In the genomic region with DNA sequence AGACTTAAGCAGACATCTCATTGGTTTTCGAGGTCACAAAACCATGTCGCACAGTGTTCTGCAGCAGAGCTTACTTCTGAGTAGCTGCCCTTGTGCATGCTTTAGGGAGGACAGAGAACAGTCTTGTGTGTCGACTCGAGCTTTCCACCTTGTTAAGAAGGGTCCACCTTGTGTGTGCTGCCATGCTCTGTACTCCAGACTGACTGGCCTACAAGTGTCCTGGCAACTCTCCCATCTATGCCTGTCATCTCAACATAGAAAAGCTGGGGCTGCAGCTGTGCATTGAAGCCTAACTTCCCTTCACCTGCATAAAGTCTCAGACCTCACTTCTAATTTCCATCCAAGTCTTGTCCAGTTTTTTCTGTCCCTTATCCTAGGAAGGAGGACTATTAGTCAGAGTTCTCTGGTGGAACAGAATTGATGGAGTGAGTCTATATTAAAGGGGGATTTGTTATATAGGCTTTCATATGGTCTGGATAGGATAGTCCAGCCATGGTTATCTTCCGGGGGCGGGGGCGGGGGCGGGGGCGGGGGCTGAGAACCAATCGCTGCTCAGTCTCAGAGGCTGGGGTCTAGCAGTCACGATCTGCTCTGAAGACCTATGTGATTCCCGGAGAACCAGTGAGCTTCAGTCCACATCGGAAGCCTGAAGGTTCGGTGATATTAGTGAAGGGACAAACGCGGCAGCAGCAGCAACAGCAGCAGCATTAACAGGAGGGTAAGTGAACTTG, we compare ENCODE assay signal across 11 mouse cellular contexts. TPM values are rescaled to one million over a fixed set of nuclear protein-coding genes. Genes with fewer than 3 reads are reported as not detected.
A peak's percentile ranks its signal among the peaks of the same experiment; 100 is the strongest.
DNase-seq lines count a peak whose midpoint lies in the region; ATAC-seq lines count a peak whose summit lies in the region.
"Had no signal": no experiment of that assay in that cellular context is flagged by ENCODE, and none has a peak within 500 bp of the region (broad histone marks: within the 10 kb centered on the region; RNA-seq: fewer than 3 reads in every experiment).

No protein-coding gene starts in this region.

- H3K4me3 ChIP-seq in heart, embryonic 14.5 days (ENCODE audit: control insufficient read depth in 1 of 2, insufficient read depth in 1 of 2, low read depth in 1 of 2, low read length in 2 of 2), result peak overlapping the region; percentile 10 to 21; a peak in 3 of 4 replicates
- H3K4me3 ChIP-seq in midbrain, embryonic 11.5 days (ENCODE audit: low read depth, low read length), result no peak overlapping the region
- no peak overlapping the region for H3K4me3 ChIP-seq in midbrain, embryonic 10.5 days
- H3K4me3 ChIP-seq in hindbrain, embryonic 14.5 days (replicated peaks; ENCODE audit: low read length), result no peak overlapping the region
- H3K4me3 ChIP-seq in neural tube, embryonic 15.5 days (replicated peaks), result peak overlapping the region; percentile 2; the same call in 1 of the 2 replicates
- H3K4me3 ChIP-seq: megakaryocyte, embryonic 14.5 days had no signal

- peak overlapping the region; percentile 55 for H3K4me2 ChIP-seq in heart, embryonic 14.5 days (ENCODE audit: low read length)
- H3K4me2 ChIP-seq in midbrain, embryonic 11.5 days, result no peak overlapping the region
- H3K4me2 ChIP-seq in hindbrain, embryonic 14.5 days (replicated peaks), result peak overlapping the region; percentile 40
- peak overlapping the region; percentile 39 for H3K4me2 ChIP-seq in neural tube, embryonic 15.5 days

- H3K9ac ChIP-seq in heart, embryonic 14.5 days (ENCODE audit: low read length), result no peak overlapping the region
- no peak overlapping the region for H3K9ac ChIP-seq in midbrain, embryonic 11.5 days (ENCODE audit: low read length)
- peak overlapping the region; percentile 28; the same call in 1 of the 2 replicates for H3K9ac ChIP-seq in hindbrain, embryonic 14.5 days
- 0 out of 2 replicates have a peak overlapping the region, but pooled peaks have one; percentile 7 for H3K9ac ChIP-seq in neural tube, embryonic 15.5 days (replicated peaks)

- intact Hi-C loops in heart, postnatal 25 days (cut with DNase I), result loop anchor here (5.0 to 10.0 kb wide), 2 partner anchors 385 to 658 kb away; a partner anchor contains a TSS

- peaks cover 5 to 11% of the 10 kb centered on the region in 2 experiments; a peak in 3 of 4 replicates for H3K4me1 ChIP-seq in heart, embryonic 14.5 days (ENCODE audit: control insufficient read depth in 2 of 2, insufficient read depth in 2 of 2, low read length in 2 of 2)
- peaks cover 3% of the 10 kb centered on the region; the same call in 1 of the 2 replicates for H3K4me1 ChIP-seq in midbrain, embryonic 11.5 days (ENCODE audit: control insufficient read depth, insufficient read depth, low read length)
- peaks cover 5% of the 10 kb centered on the region; the same call in 1 of the 2 replicates for H3K4me1 ChIP-seq in midbrain, embryonic 10.5 days
- peaks cover 11% of the 10 kb centered on the region for H3K4me1 ChIP-seq in hindbrain, embryonic 14.5 days (replicated peaks; ENCODE audit: control insufficient read depth, insufficient read depth, low read length)
- peaks cover 11% of the 10 kb centered on the region for H3K4me1 ChIP-seq in neural tube, embryonic 15.5 days
- H3K4me1 ChIP-seq: megakaryocyte, embryonic 14.5 days had no signal

- no peaks in the 10 kb centered on the region for H3K9me3 ChIP-seq in heart, embryonic 14.5 days (ENCODE audit: control insufficient read depth, low read length)
- no peaks in the 10 kb centered on the region for H3K9me3 ChIP-seq in midbrain, embryonic 11.5 days (ENCODE audit: control insufficient read depth, low read length)
- H3K9me3 ChIP-seq in midbrain, embryonic 10.5 days (replicated peaks), result no peaks in the 10 kb centered on the region
- H3K9me3 ChIP-seq in hindbrain, embryonic 14.5 days (ENCODE audit: control insufficient read depth, low read length), result no peaks in the 10 kb centered on the region
- no peaks in the 10 kb centered on the region for H3K9me3 ChIP-seq in neural tube, embryonic 15.5 days (replicated peaks)
- H3K9me3 ChIP-seq: megakaryocyte, embryonic 14.5 days had no signal

- no peaks in the 10 kb centered on the region for H3K36me3 ChIP-seq in heart, embryonic 14.5 days (ENCODE audit: control insufficient read depth, insufficient read depth, low read length)
- H3K36me3 ChIP-seq in midbrain, embryonic 11.5 days (ENCODE audit: control insufficient read depth, insufficient read depth, low read length), result no peaks in the 10 kb centered on the region
- no peaks in the 10 kb centered on the region for H3K36me3 ChIP-seq in midbrain, embryonic 10.5 days
- no peaks in the 10 kb centered on the region for H3K36me3 ChIP-seq in hindbrain, embryonic 14.5 days (replicated peaks; ENCODE audit: control insufficient read depth, insufficient read depth)
- H3K36me3 ChIP-seq in neural tube, embryonic 15.5 days, result no peaks in the 10 kb centered on the region

- WGBS in heart, embryonic 14.5 days, result 65% methylated on average over 16 of the region's 16 CpGs
- WGBS in midbrain, embryonic 11.5 days, result 83% methylated on average over 16 of the region's 16 CpGs
- WGBS in midbrain, embryonic 10.5 days, result 88% methylated on average over 16 of the region's 16 CpGs
- WGBS in hindbrain, embryonic 14.5 days, result 78% methylated on average over 16 of the region's 16 CpGs
- 75% methylated on average over 16 of the region's 16 CpGs for WGBS in neural tube, embryonic 15.5 days

- no peak for ATAC-seq in heart, embryonic 14.5 days (ENCODE audit: insufficient number of reproducible peaks, insufficient read depth, low FRiP score, low read depth)
- no peak for ATAC-seq in midbrain, embryonic 11.5 days (ENCODE audit: low FRiP score)
- peak; percentile 32; the same call in 1 of the 2 replicates for ATAC-seq in hindbrain, embryonic 14.5 days (ENCODE audit: low FRiP score)
- ATAC-seq in neural tube, embryonic 15.5 days (ENCODE audit: low FRiP score), result peak; percentile 26; the same call in 1 of the 2 replicates
- no peak for ATAC-seq in megakaryocyte progenitor cell, adult 5-6 weeks (replicated peaks; ENCODE audit: poor library complexity)

- no peaks in the 10 kb centered on the region for H3K27me3 ChIP-seq in heart, embryonic 14.5 days (ENCODE audit: control insufficient read depth, insufficient read depth, low read length)
- H3K27me3 ChIP-seq in midbrain, embryonic 11.5 days (ENCODE audit: control insufficient read depth, insufficient read depth, low read length), result no peaks in the 10 kb centered on the region
- H3K27me3 ChIP-seq in midbrain, embryonic 10.5 days (ENCODE audit: low read depth, poor library complexity, severe bottlenecking), result no peaks in the 10 kb centered on the region
- H3K27me3 ChIP-seq in hindbrain, embryonic 14.5 days (ENCODE audit: control insufficient read depth, insufficient read depth, low read length), result no peaks in the 10 kb centered on the region
- H3K27me3 ChIP-seq in neural tube, embryonic 15.5 days (replicated peaks), result no peaks in the 10 kb centered on the region

- no peak overlapping the region for H3K27ac ChIP-seq in heart, embryonic 14.5 days (replicated peaks in 1 of 2; ENCODE audit: control insufficient read depth in 1 of 2, insufficient read depth in 1 of 2, low read depth in 2 of 2, low read length in 2 of 2)
- no peak overlapping the region for H3K27ac ChIP-seq in midbrain, embryonic 11.5 days (ENCODE audit: low read depth, low read length)
- no peak overlapping the region for H3K27ac ChIP-seq in midbrain, embryonic 10.5 days (replicated peaks)
- peak overlapping the region; percentile 57 for H3K27ac ChIP-seq in hindbrain, embryonic 14.5 days
- H3K27ac ChIP-seq in neural tube, embryonic 15.5 days (replicated peaks), result peak overlapping the region; percentile 64

- no peak for DNase-seq in heart, postnatal 25 days (ENCODE audit: low spot score)
- peak; percentile 77 for DNase-seq in midbrain, embryonic 11.5 days (ENCODE audit: low spot score, missing footprints)
- DNase-seq in midbrain, embryonic 10.5 days (ENCODE audit: low spot score), result no peak
- no peak for DNase-seq in hindbrain, embryonic 14.5 days (ENCODE audit: low spot score)
- DNase-seq in layer of hippocampus, adult 9-10 months (ENCODE audit: low spot score), result no peak
- DNase-seq: kidney, postnatal 36 days; thymus, postnatal 14 days had no signal

RNA-seq across cellular contexts. Expression of a gene that starts 42.0 kb away (rescaled TPM):
- 1.00 and 1.1 TPM in 2 replicates for polyA plus RNA-seq in heart, embryonic 14.5 days (2014; fragmentation: Nextera tagmentation; extraction: Ambion mirVana)
- total RNA-seq in heart, postnatal 25 days (2021), result 1 to 10 TPM; 1.5 to 1.9 TPM
- 0.22 and 0.26 TPM in 2 replicates for polyA plus RNA-seq in midbrain, embryonic 11.5 days (2014; fragmentation: Nextera tagmentation; extraction: Ambion mirVana)
- 0.23 and 0.30 TPM in 2 replicates for polyA plus RNA-seq in midbrain, embryonic 10.5 days (2016; fragmentation: Nextera tagmentation; extraction: Ambion mirVana)
- 4.1 and 4.3 TPM in 2 replicates for polyA plus RNA-seq in hindbrain, embryonic 14.5 days (2014; fragmentation: Nextera tagmentation; extraction: Ambion mirVana)
- 3.4 and 3.5 TPM in 2 replicates for polyA plus RNA-seq in neural tube, embryonic 15.5 days (2015; fragmentation: Nextera tagmentation; extraction: Ambion mirVana)
- total RNA-seq in megakaryocyte progenitor cell, adult 5-6 weeks (2015), result 0.05 TPM in 1 of 2 replicates, not detected in the other
- total RNA-seq in megakaryocyte progenitor cell, adult 5-6 weeks (2017), result 0.08 TPM in 1 of 2 replicates, not detected in the other

RNA-seq across cellular contexts. Expression of a gene that starts 51.8 kb away (rescaled TPM):
- 73.3 and 73.4 TPM in 2 replicates for polyA plus RNA-seq in heart, embryonic 14.5 days (2014; fragmentation: Nextera tagmentation; extraction: Ambion mirVana)
- total RNA-seq in heart, postnatal 25 days (2021), result 10 to 100 TPM; 55.8 to 63.1 TPM
- 189 and 206 TPM in 2 replicates for polyA plus RNA-seq in midbrain, embryonic 11.5 days (2014; fragmentation: Nextera tagmentation; extraction: Ambion mirVana)
- polyA plus RNA-seq in midbrain, embryonic 10.5 days (2016; fragmentation: Nextera tagmentation; extraction: Ambion mirVana), result 118 and 143 TPM in 2 replicates
- polyA plus RNA-seq in hindbrain, embryonic 14.5 days (2014; fragmentation: Nextera tagmentation; extraction: Ambion mirVana), result 224 and 227 TPM in 2 replicates
- 144 and 163 TPM in 2 replicates for polyA plus RNA-seq in neural tube, embryonic 15.5 days (2015; fragmentation: Nextera tagmentation; extraction: Ambion mirVana)
- total RNA-seq in megakaryocyte progenitor cell, adult 5-6 weeks (2015), result 87.8 and 104 TPM in 2 replicates
- 75.0 and 89.2 TPM in 2 replicates for total RNA-seq in megakaryocyte progenitor cell, adult 5-6 weeks (2017)

Comparison
In these comparisons a context has a peak if more than half of its experiments do, and no peak if none do; other contexts are left out.
1. ATAC-seq: peak in hindbrain, embryonic 14.5 days (single experiment) and neural tube, embryonic 15.5 days (single experiment); none in heart, embryonic 14.5 days (single experiment), midbrain, embryonic 11.5 days (single experiment) and megakaryocyte progenitor cell, adult 5-6 weeks (single experiment).
2. H3K27ac ChIP-seq: peak in hindbrain, embryonic 14.5 days (single experiment) and neural tube, embryonic 15.5 days (single experiment); none in heart, embryonic 14.5 days (0 of 2), midbrain, embryonic 11.5 days (single experiment) and midbrain, embryonic 10.5 days (single experiment).
3. H3K4me3 ChIP-seq: peak in heart, embryonic 14.5 days (2 of 2) and neural tube, embryonic 15.5 days (single experiment); none in midbrain, embryonic 11.5 days (single experiment), midbrain, embryonic 10.5 days (single experiment) and hindbrain, embryonic 14.5 days (single experiment).
4. H3K9ac ChIP-seq: peak in hindbrain, embryonic 14.5 days (single experiment) and neural tube, embryonic 15.5 days (single experiment); none in heart, embryonic 14.5 days (single experiment) and midbrain, embryonic 11.5 days (single experiment).